Comparison of ENCODE assay signal across 8 mouse cellular contexts in genomic region chr8:121950749-121951655, GRCm38 (mm10). TPM values are rescaled to one million over a fixed set of nuclear protein-coding genes. Genes with fewer than 3 reads are reported as not detected.
A peak's percentile ranks its signal among the peaks of the same experiment; 100 is the strongest.
DNase-seq lines count a peak whose midpoint lies in the region; ATAC-seq lines count a peak whose summit lies in the region.

No protein-coding gene starts in this region.

- under 1% methylated on average over 87 of the region's 97 CpGs for WGBS in hindbrain, embryonic 13.5 days

- peak; percentile 43 for DNase-seq in Muller cell, postnatal 12 days (ENCODE audit: inconsistent ontology term)
- DNase-seq in cerebellum, adult 18-20 months: peak; percentile 60 to 75
- peak; percentile 44 to 60 for DNase-seq in layer of hippocampus, postnatal 36 days
- peak; percentile 73 to 83 for DNase-seq in lung, postnatal 4 days
- DNase-seq in spleen, adult 12 weeks (ENCODE audit: low spot score): peak; percentile 54

- H3K4me1 ChIP-seq in hindbrain, embryonic 13.5 days (replicated peaks): peaks cover 58% of the 10 kb centered on the region

- peak; percentile 8; the same call in 1 of the 2 replicates for ATAC-seq in frontal cortex, adult (ENCODE audit: low TSS enrichment)
- ATAC-seq in hindbrain, embryonic 13.5 days (ENCODE audit: low FRiP score): peak; percentile 18
- no peak for ATAC-seq in megakaryocyte-erythroid progenitor cell, adult 5-6 weeks (replicated peaks; ENCODE audit: low FRiP score, low TSS enrichment, poor library complexity, severe bottlenecking)

- peaks cover 19% of the 10 kb centered on the region for H3K36me3 ChIP-seq in hindbrain, embryonic 13.5 days

- H3K9me3 ChIP-seq in hindbrain, embryonic 13.5 days: no peaks in the 10 kb centered on the region

- H3K27me3 ChIP-seq in hindbrain, embryonic 13.5 days: no peaks in the 10 kb centered on the region

- H3K9ac ChIP-seq in hindbrain, embryonic 13.5 days: peak overlapping the region; percentile 99

- H3K4me3 ChIP-seq in hindbrain, embryonic 13.5 days: peak overlapping the region; percentile 72

- H3K4me2 ChIP-seq in hindbrain, embryonic 13.5 days: peak overlapping the region; percentile 92

- peak overlapping the region; percentile 97 for H3K27ac ChIP-seq in hindbrain, embryonic 13.5 days

RNA-seq across cellular contexts. Expression of gene Banp, which starts 1.5 kb away (rescaled TPM):
- 50.3 and 59.0 TPM in 2 replicates for polyA plus RNA-seq in hindbrain, embryonic 13.5 days (2015; fragmentation: Nextera tagmentation; extraction: Ambion mirVana)
- total RNA-seq in layer of hippocampus, postnatal 36 days (2021): 10 to 100 TPM; 55.5 to 73.5 TPM
- 18.4 and 22.9 TPM in 2 replicates for total RNA-seq in megakaryocyte-erythroid progenitor cell, adult 5-6 weeks (2014; fragmentation: Nextera tagmentation)
- 10.8 and 17.3 TPM in 2 replicates for total RNA-seq in megakaryocyte-erythroid progenitor cell, adult 5-6 weeks (2017)

RNA-seq across cellular contexts. Expression of gene Car5a, which starts 6.3 kb away (rescaled TPM):
- 0.19 and 0.43 TPM in 2 replicates for polyA plus RNA-seq in hindbrain, embryonic 13.5 days (2015; fragmentation: Nextera tagmentation; extraction: Ambion mirVana)
- not detected for total RNA-seq in layer of hippocampus, postnatal 36 days (2021)
- not detected in 2 replicates for total RNA-seq in megakaryocyte-erythroid progenitor cell, adult 5-6 weeks (2014; fragmentation: Nextera tagmentation)
- total RNA-seq in megakaryocyte-erythroid progenitor cell, adult 5-6 weeks (2017): not detected in 2 replicates

RNA-seq across cellular contexts. Expression of gene Slc7a5, which starts 43.5 kb away (rescaled TPM):
- polyA plus RNA-seq in hindbrain, embryonic 13.5 days (2015; fragmentation: Nextera tagmentation; extraction: Ambion mirVana): 37.9 and 39.7 TPM in 2 replicates
- total RNA-seq in layer of hippocampus, postnatal 36 days (2021): 10 to 100 TPM; 60.2 to 70.4 TPM
- 78.1 and 90.0 TPM in 2 replicates for total RNA-seq in megakaryocyte-erythroid progenitor cell, adult 5-6 weeks (2014; fragmentation: Nextera tagmentation)
- total RNA-seq in megakaryocyte-erythroid progenitor cell, adult 5-6 weeks (2017): 23.6 and 43.1 TPM in 2 replicates
